Mouse (Mus musculus): ENCODE measurements at regions not wholly inside any gene's neighbourhood (a gene's known extent, or its start where the extent isn't known, plus 50 kb on each side); places are given as distances from the start of the nearest gene placed in this dataset.

GRCm38 (mm10) chr1:189494896-189495295 lies 92.8 kb upstream of the Kcnk2 start:
- no peak for DNase-seq (ENCODE audit: low spot score)
- 0 out of 2 replicates have a peak, but pooled peaks have one; percentile 56 for ATAC-seq (replicated peaks; ENCODE audit: low FRiP score)
- no peak overlapping the region for H3K9ac ChIP-seq (ENCODE audit: low read length)
- no peak overlapping the region for H3K4me3 ChIP-seq (ENCODE audit: low read depth, low read length)
- H3K27ac ChIP-seq (ENCODE audit: low read depth, low read length), result no peak overlapping the region
- no peak overlapping the region for H3K4me2 ChIP-seq (ENCODE audit: low read depth, low read length, severe bottlenecking)
- H3K9me3 ChIP-seq (ENCODE audit: control insufficient read depth, low read length), result no peaks in the 10 kb centered on the region
- H3K36me3 ChIP-seq (ENCODE audit: control insufficient read depth, insufficient read depth, low read length), result no peaks in the 10 kb centered on the region
- 26% methylated on average over 11 of the region's 11 CpGs for WGBS
- H3K27me3 ChIP-seq (ENCODE audit: control insufficient read depth, insufficient read depth, low read length), result no peaks in the 10 kb centered on the region
- H3K4me1 ChIP-seq (replicated peaks; ENCODE audit: control insufficient read depth, insufficient read depth, low read length), result no peaks in the 10 kb centered on the region; the same call in 1 of the 2 replicates

GRCm38 (mm10) chr1:189485336-189485735 lies 83.3 kb upstream of the Kcnk2 start:
- Histone ChIP-seq H3K4me3 (ENCODE audit: low read depth, low read length) (no peak overlapping the region), H3K4me1 (replicated peaks; ENCODE audit: control insufficient read depth, insufficient read depth, low read length) (no peaks in the 10 kb centered on the region), H3K4me2 (ENCODE audit: low read depth, low read length, severe bottlenecking) (no peak overlapping the region), H3K27ac (ENCODE audit: low read depth, low read length) (no peak overlapping the region), H3K36me3 (ENCODE audit: control insufficient read depth, insufficient read depth, low read length) (no peaks in the 10 kb centered on the region), H3K27me3 (ENCODE audit: control insufficient read depth, insufficient read depth, low read length) (no peaks in the 10 kb centered on the region), H3K9ac (ENCODE audit: low read length) (no peak overlapping the region), H3K9me3 (ENCODE audit: control insufficient read depth, low read length) (no peaks in the 10 kb centered on the region)
- WGBS, result 87% methylated on average over 4 of the region's 4 CpGs
- ATAC-seq (replicated peaks; ENCODE audit: low FRiP score), result no peak
- DNase-seq (ENCODE audit: low spot score), result no peak

GRCm38 (mm10) chr1:189483331-189483730 lies 81.3 kb upstream of the Kcnk2 start:
- Histone ChIP-seq H3K27ac (ENCODE audit: low read depth, low read length) (no peak overlapping the region), H3K4me2 (ENCODE audit: low read depth, low read length, severe bottlenecking) (no peak overlapping the region), H3K27me3 (ENCODE audit: control insufficient read depth, insufficient read depth, low read length) (no peaks in the 10 kb centered on the region), H3K4me1 (replicated peaks; ENCODE audit: control insufficient read depth, insufficient read depth, low read length) (no peaks in the 10 kb centered on the region), H3K36me3 (ENCODE audit: control insufficient read depth, insufficient read depth, low read length) (no peaks in the 10 kb centered on the region), H3K4me3 (ENCODE audit: low read depth, low read length) (no peak overlapping the region), H3K9ac (ENCODE audit: low read length) (no peak overlapping the region), H3K9me3 (ENCODE audit: control insufficient read depth, low read length) (no peaks in the 10 kb centered on the region)
- 87% methylated on average over 7 of the region's 7 CpGs for WGBS
- DNase-seq (ENCODE audit: low spot score) (no peak), ATAC-seq (replicated peaks; ENCODE audit: low FRiP score) (no peak)

GRCm38 (mm10) chr1:189478051-189478450 lies 76.0 kb upstream of the Kcnk2 start:
- DNase-seq (ENCODE audit: low spot score), result no peak
- WGBS, result 92% methylated on average over 6 of the region's 6 CpGs
- H3K9me3 ChIP-seq (ENCODE audit: control insufficient read depth, low read length), result no peaks in the 10 kb centered on the region

GRCm38 (mm10) chr1:189476796-189477195 lies 74.7 kb upstream of the Kcnk2 start:
- 95% methylated on average over 14 of the region's 14 CpGs for WGBS
- H3K27ac ChIP-seq (ENCODE audit: low read depth, low read length), result no peak overlapping the region
- no peak overlapping the region for H3K4me3 ChIP-seq (ENCODE audit: low read depth, low read length)
- DNase-seq (ENCODE audit: low spot score) (no peak), ATAC-seq (replicated peaks; ENCODE audit: low FRiP score) (no peak)
- H3K9me3 ChIP-seq (ENCODE audit: control insufficient read depth, low read length), result no peaks in the 10 kb centered on the region
- no peak overlapping the region for H3K9ac ChIP-seq (ENCODE audit: low read length)
- H3K4me1 ChIP-seq (replicated peaks; ENCODE audit: control insufficient read depth, insufficient read depth, low read length), result no peaks in the 10 kb centered on the region
- H3K4me2 ChIP-seq (ENCODE audit: low read depth, low read length, severe bottlenecking), result no peak overlapping the region
- H3K36me3 ChIP-seq (ENCODE audit: control insufficient read depth, insufficient read depth, low read length), result no peaks in the 10 kb centered on the region
- no peaks in the 10 kb centered on the region for H3K27me3 ChIP-seq (ENCODE audit: control insufficient read depth, insufficient read depth, low read length)

More at GRCm38 (mm10) chr1:189478051-189478450, 76.0 kb upstream of the Kcnk2 start:
- Histone ChIP-seq H3K27me3 (ENCODE audit: control insufficient read depth, insufficient read depth, low read length) (no peaks in the 10 kb centered on the region), H3K4me2 (ENCODE audit: low read depth, low read length, severe bottlenecking) (no peak overlapping the region), H3K9ac (ENCODE audit: low read length) (no peak overlapping the region), H3K4me1 (replicated peaks; ENCODE audit: control insufficient read depth, insufficient read depth, low read length) (no peaks in the 10 kb centered on the region), H3K36me3 (ENCODE audit: control insufficient read depth, insufficient read depth, low read length) (no peaks in the 10 kb centered on the region), H3K27ac (ENCODE audit: low read depth, low read length) (no peak overlapping the region), H3K4me3 (ENCODE audit: low read depth, low read length) (no peak overlapping the region)
- ATAC-seq (replicated peaks; ENCODE audit: low FRiP score), result no peak

GRCm38 (mm10) chr1:189473071-189473470 lies 71.0 kb upstream of the Kcnk2 start:
- no peak for DNase-seq (ENCODE audit: low spot score)
- H3K9ac ChIP-seq (ENCODE audit: low read length), result no peak overlapping the region
- no peaks in the 10 kb centered on the region for H3K9me3 ChIP-seq (ENCODE audit: control insufficient read depth, low read length)
- no peak overlapping the region for H3K27ac ChIP-seq (ENCODE audit: low read depth, low read length)
- no peaks in the 10 kb centered on the region for H3K27me3 ChIP-seq (ENCODE audit: control insufficient read depth, insufficient read depth, low read length)
- H3K4me2 ChIP-seq (ENCODE audit: low read depth, low read length, severe bottlenecking), result no peak overlapping the region
- no peaks in the 10 kb centered on the region for H3K4me1 ChIP-seq (replicated peaks; ENCODE audit: control insufficient read depth, insufficient read depth, low read length)
- ATAC-seq (replicated peaks; ENCODE audit: low FRiP score), result no peak
- WGBS, result 90% methylated on average over 4 of the region's 4 CpGs
- no peaks in the 10 kb centered on the region for H3K36me3 ChIP-seq (ENCODE audit: control insufficient read depth, insufficient read depth, low read length)
- H3K4me3 ChIP-seq (ENCODE audit: low read depth, low read length), result no peak overlapping the region

- no peak overlapping the region for H3K27ac ChIP-seq (ENCODE audit: low read depth, low read length)
- DNase-seq (ENCODE audit: low spot score) (no peak), ATAC-seq (replicated peaks; ENCODE audit: low FRiP score) (no peak)
- no peak overlapping the region for H3K9ac ChIP-seq (ENCODE audit: low read length)
- H3K36me3 ChIP-seq (ENCODE audit: control insufficient read depth, insufficient read depth, low read length), result no peaks in the 10 kb centered on the region
- H3K9me3 ChIP-seq (ENCODE audit: control insufficient read depth, low read length), result no peaks in the 10 kb centered on the region
- H3K4me3 ChIP-seq (ENCODE audit: low read depth, low read length), result no peak overlapping the region
- H3K27me3 ChIP-seq (ENCODE audit: control insufficient read depth, insufficient read depth, low read length), result no peaks in the 10 kb centered on the region
- 52% methylated on average over 3 of the region's 3 CpGs for WGBS
- no peaks in the 10 kb centered on the region for H3K4me1 ChIP-seq (replicated peaks; ENCODE audit: control insufficient read depth, insufficient read depth, low read length)
- H3K4me2 ChIP-seq (ENCODE audit: low read depth, low read length, severe bottlenecking), result no peak overlapping the region
Observed at GRCm38 (mm10) chr1:189458421-189458820, 56.3 kb upstream of the Kcnk2 start.

Measured in forebrain, embryonic 11.5 days (tissue).